Mouse (Mus musculus): Measurements from ENCODE around the gene Zbtb45. TPM values are rescaled to one million over a fixed set of nuclear protein-coding genes. Genes with fewer than 3 reads are reported as not detected.

Gene Zbtb45
- total RNA-seq (2022), result 10 to 100 TPM; 27.0 to 29.6 (median 29.3) TPM

DNA sequence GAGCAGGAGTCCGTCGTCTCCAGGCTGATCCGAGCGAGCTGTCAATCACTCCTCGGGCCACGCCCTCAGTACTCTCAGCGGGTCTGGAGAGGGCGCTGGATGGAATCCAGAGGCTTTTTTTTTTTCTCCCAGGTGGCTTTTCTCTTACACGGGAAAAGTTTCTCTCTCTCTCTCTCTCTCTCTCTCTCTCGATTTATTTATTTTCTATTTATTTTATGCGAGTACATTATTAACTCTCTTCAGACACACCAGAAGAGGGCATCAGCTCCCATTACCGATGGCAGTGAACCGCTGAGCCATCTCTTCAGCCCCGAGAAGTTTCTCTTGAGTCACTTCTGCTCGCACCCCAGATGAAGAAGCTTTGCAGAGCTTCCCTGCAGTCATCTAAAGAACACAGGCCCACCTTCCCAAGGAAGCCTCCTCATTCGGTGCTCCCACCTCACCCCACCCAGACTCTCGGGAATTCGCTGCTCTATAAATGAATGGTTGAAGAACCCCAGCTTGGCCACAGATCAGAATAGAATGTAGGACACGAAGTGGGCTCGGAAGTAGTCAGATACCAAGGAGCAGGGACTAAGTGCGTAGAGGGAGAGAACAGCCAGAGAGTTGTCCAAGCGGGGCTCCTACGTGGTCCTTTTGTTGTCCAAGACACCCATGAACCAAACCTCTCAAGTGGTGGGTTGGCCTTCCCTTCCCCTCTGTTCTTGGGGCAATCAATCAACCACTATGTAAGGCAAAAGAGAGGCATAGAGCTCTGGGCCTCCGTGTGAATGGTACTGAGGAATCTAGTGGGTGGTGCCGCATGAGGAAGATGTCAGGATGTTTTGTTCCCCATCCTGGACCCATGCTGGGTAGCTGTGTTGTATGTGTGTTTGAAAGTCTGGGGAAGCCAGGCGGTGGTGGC, at the start of gene Zbtb45:
Zbtb45 (minus strand) TSS at position 30 of the 904 bp plus-strand sequence.
- no peak for DNase-seq (ENCODE audit: low spot score in 2 of 2)

DNA sequence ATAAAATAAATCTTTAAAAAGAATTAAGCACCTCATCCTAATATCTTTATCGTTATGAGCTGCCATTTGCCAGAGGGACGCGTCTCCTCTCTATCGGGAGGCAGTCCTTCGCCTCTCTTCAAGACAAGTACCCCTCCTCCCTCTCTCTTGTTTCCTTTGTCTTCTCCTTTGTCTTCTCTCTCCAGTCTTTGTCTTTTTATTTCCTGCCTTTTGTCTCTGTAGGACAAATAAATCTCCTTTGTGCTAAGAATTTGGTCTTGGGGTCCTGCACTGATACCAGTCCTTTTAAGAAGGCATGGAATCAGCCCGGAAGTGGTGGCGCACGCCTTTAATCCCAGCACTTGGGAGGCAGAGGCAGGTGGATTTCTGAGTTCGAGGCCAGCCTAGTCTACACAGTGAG, 49.7 kb upstream of the Zbtb45 start:
- DNase-seq (ENCODE audit: low spot score in 2 of 2), result no peak

DNA sequence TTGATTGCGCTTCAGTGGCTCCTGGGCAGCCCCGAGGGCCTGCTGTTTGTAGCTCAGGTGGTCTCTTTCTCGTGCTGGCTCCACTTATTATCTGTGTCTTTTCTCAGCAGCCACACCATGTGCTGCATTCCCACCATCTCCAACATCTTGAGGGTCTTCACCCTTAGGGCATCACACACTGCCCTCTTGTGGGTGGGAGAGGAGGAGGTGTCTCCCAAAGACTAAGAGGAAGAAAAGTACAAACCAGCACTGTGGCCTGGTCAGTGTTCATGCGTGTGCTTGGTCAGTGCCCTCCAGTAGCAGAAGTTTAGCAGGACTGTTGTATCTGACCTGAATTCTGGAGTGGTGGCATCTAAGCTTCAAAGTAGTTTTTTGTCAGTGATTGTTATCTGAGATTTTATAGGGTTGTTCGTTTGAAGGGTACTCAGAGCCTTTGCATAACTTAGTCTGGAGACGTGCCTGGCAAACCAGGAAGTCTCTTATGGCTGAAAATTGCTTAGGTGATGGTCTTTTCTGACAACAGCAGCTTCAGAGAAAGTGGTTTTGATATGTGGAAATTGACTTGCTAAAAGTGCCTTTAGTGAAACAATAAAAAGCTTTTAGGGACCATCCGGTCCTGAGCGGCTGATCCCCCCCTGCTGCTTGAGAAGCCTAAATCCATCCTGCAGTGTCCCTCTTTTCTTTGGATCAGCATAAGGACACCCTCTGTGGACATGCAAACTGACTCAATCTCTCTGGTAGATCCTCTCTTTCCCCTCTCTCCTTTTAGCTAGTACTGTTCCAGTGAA, 47.3 kb upstream of the Zbtb45 start:
- no peak for DNase-seq (ENCODE audit: low spot score in 2 of 2)

DNA sequence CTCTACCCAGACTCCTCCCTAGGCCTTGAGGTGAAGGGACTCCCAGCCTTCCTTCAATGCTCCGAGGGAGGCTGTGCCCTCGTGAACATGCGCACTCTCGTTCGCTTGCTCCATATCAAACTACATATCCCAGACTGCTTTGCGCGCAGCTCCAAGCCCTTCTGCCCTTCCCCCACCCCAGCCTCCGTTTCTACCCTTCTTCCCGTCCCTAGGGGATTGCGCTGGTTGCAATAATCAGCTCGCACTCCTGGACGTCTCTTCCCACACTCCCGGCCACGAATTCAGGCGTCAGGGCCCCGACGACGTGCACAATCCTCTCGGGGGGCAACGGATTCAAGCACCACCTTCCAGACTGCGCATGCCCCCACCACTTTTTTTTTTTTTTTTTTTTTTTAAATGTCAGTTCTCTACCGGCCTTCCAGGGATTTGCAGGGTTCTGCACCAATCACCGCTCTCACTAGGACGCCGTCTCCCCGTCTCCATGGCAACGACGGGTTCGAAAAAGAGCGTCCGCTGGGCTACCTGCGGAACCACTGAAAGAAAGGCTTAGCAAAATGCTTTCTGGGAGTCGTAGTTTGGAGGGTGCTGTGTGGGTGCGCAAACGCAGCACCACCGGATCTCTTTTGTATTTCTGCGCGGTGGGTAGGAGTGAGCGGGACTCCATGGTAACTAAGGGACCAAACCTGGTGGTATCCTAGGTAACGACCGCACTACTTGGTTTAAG, 44.6 kb upstream of the Zbtb45 start, which contains the start of gene Mzf1:
Mzf1 (minus strand) TSS at position 478 of the 724 bp plus-strand sequence.
- DNase-seq (ENCODE audit: low spot score in 2 of 2), result peak; percentile 93 to 98

DNA sequence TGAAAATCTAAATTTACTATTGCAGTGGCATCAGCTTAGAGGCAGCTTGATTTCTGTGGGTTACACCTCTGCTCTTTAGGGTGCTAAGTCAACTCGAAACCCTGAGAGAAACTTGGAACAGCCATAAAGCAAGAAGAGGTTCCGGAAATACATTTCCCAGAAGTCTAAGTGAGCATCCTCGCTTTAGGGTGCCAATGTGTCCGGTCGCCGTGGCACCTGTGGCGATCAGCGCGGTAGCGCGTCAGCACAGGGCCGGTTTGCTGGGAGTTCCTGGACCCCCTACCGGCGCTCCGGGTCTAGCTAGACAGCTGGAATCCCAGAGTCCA, 44.1 kb upstream of the Zbtb45 start:
- DNase-seq (ENCODE audit: low spot score in 2 of 2), result no peak

DNA sequence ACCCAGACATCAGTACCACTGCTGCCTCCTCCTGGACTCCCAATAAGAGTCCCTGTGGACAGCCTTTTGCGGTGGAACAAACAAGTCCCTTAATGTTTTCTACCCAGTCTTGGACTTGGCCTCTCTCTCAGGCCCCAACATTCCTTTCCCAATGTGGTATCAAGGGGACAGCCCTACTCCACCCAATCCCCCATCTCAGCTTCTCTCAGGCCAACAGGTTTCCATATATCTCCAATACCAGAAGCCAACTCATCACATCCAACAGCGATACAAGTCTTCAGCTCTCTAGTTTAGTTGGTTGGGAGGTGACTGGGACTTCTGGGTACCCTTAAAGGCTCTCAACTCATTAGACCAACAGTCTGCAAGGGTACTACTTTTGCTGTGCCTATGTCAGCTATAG, 43.7 kb upstream of the Zbtb45 start:
- DNase-seq (ENCODE audit: low spot score in 2 of 2), result no peak

DNA sequence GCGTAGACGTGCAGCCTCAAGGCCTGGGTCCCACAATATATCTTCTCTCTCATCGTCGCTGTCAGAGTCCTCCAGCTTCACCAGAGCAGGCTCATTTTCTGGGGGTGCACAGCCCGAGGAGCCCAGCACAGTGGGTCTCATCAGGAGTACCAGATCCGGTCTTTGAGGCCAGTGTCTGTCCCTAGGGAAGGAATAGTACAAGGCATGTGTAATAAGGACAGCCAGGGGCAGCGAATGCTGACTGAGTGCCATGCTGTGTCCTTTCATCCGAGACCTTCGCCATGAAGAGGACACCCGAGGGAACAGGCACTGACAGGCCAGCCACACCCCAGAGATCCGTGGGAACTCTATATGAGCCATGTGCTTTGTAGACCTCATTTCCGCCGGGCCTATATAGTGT, 43.2 kb upstream of the Zbtb45 start:
- DNase-seq (ENCODE audit: low spot score in 2 of 2), result no peak

DNA sequence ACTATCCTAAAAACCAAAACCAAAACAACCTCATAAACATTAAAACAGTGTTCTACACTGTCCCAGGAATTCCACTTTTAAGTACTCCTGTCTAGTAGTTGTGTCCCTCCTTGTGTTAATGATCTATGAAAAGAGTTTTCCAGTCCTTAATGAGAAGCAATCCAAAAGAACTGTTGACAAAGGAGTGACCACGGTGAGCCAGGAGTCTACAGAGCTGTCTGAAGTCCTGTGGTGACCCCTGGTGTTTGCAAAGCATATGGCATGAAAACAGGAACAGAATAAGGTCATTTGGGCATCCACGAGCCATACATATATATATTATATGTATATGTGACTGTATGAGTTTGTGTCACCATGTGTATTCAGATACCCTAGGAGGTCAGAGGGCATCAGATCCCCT, 36.2 kb upstream of the Zbtb45 start:
- peak in 1 of 2 experiments; percentile 13 for DNase-seq (ENCODE audit: low spot score in 2 of 2)

DNA sequence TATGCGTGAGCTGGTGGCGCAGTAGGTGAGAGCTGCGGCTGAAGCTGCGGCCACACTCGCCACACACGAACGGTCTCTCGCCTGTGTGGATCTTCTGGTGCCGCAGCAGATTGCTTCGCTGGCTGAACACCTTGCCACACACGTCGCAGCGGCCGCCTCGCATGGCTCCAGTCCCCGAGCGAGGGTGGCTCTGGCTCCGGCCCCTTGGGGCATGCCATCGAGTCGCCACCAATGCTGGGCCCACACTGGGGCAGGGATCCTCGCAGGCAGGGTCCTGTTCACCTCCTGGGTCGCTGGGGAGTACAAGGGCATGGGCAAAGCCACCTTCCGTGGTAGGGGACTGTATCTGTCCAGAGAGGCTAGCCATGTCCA, 34.4 kb upstream of the Zbtb45 start:
- DNase-seq (ENCODE audit: low spot score in 2 of 2), result no peak

DNA sequence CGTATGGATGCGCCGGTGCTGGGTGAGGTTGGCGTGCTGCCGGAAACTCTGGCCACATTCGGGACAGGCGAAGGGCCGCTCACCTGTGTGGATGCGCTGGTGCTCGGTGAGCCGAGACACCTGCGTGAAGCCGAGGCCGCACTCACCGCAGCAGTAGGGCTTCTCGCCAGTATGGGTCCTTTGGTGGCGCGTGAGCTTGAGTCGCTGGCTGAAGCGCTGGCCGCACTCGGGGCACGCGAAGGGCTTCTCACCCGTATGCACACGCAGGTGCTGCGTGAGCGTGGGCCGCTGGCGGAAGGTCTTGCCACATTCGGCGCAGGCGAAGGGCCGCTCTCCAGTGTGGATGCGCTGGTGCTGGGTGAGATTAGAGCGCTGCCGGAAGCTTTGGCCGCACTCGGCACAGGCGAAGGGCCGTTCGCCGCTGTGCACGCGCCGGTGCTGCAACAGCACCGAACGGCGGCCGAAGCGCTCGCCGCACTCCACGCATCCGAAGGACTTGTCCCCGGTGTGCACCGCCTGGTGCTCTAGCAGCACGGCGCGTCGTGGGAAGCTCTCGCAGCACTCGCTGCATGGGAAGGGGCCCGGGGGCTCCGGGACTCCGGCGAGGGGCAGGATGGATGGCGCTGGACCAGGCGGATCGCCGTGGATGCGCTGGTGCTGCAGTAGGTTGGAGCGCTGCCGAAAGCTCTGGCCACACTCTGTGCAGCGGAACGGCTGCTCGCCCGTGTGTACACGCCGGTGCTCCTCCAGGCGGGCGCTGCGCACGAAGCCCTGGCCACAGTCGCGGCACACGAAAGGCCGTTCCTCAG, 33.8 kb upstream of the Zbtb45 start:
- no peak for DNase-seq (ENCODE audit: low spot score in 2 of 2)

DNA sequence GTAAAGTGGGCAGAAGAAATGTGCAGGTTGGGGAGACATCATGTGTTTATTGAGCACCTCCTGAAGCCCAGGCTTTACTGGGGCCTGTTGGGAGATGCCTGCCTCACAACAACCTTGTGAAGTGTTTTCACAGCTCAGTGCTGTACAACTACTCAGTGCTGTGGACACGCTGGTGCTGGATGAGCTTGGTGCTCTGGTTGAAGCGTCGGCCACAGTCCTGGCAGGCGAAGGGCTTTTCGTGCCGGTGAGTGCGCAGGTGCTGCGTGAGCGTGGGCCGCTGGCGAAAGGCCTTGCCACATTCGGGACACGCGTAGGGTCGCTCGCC, 33.2 kb upstream of the Zbtb45 start:
- DNase-seq (ENCODE audit: low spot score in 2 of 2), result no peak

DNA sequence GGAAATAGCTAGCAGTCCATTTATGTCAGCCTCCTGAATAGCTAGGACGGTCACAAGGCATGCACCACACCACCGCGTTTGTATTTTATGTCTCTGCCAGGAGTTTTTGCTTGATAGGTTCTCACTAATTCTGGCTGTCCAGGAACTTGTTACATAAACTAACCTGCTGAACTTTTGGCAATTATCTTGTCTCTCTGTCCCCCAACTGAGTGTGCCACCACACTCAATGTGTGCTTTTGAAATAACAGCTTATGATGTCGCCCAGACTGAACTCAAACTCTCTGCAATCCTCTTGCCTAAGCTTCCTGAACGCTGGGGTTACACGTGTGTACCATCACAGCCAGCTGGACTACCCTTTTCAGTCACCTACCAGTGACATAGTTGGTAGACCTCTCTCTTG, 32.7 kb upstream of the Zbtb45 start:
- no peak for DNase-seq (ENCODE audit: low spot score in 2 of 2)

DNA sequence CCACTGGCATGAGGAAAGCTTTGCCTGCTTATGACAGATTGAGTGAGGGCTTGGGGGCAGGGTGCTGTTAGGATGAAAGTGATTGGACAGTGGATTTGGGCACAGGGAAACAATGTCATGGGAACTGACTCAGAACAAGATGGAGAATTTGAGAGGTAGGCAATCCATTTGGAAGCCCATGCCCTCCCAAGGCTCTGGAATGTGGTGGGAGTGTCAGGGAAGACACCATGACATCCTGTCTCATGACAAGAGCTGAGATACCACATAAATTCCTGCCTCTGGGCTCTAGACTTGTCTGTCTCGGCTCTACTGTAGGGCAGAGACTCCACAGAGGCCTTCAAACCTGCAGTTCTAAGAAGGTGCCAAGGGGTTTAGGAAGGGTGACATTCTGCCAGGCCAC, 31.4 kb upstream of the Zbtb45 start:
- DNase-seq (ENCODE audit: low spot score in 2 of 2), result no peak

DNA sequence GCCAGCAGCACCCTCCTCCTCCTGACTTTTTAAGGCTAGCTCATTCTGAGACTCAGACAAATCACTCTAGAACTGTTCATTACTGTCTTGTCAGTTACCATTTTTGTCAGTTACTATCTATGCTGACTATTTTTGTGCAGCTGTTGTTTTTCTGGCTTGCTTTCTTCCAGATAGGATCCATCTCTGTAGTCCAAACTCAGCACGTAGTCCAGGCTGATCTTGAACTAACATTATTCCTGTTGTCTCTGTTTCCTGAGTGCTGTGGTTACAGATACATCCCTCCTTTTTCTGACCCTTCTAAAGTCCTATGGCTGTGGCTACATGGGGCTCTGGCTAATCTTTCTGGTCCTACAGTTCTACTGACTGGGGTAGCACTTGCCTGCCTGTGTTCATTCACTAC, 29.3 kb upstream of the Zbtb45 start:
- no peak for DNase-seq (ENCODE audit: low spot score in 2 of 2)

DNA sequence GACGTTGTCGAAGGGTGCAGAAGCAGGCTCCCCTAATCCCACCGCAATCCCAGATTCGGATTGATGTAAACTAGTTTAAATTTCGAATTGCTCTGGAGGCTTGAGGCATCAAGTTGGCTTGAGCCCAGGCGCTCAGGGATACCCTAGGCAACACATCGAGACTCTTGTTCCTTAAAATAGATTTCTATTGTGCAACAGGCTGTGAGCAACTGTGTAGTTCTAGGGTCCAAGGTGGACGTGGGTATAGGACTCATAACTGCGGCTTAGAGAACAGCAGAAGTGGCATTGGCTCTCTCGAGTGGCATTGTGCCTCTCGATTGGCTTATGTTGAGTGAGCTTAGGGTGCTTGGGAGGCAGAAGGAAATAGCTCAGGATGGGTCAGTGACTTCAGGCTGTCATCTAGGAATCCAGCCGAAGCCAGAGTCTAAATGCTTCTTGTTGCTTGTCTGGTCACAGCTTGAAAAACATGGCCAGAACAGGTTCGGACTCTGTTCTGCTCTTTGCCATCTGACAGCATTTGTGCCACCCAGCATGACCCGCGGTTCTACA, 28.9 kb upstream of the Zbtb45 start:
- DNase-seq (ENCODE audit: low spot score in 2 of 2), result no peak

DNA sequence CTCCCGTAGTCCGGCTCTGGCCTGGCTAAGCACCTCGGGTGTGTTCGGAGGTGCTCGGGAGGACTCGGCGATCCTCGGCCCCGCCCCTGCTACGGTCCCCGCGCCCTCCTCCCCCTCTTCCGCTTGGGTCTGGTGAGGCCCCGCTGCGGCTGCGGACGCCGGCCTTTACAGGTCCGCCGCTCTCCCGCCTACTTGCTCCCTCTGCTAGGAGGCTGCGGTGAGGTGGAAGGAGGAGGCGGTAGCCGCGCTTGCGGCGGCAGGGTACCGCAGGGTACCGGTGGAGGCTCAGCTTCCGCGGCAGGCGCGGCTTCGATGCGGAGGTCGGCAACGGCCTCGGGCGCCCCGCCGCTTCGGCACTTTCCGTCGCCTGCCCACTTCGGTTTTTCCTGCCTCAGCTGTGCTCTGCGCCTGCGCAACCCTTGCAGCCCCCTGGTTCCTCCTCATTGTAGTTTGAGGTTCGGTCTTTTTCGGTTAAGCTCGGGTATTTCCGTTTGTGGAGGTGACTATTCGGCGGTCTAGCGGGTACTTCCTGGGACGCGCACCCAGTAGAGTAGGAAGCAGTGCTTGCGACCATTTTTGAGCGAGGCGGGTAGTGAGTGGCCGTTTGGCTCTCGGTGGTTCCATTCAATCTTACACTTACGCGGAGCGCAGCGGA, 28.2 kb upstream of the Zbtb45 start, which contains the start of gene Ube2m:
Ube2m (minus strand) TSS at position 375 of the 655 bp plus-strand sequence.
- DNase-seq (ENCODE audit: low spot score in 2 of 2), result peak; percentile 98 to 99

DNA sequence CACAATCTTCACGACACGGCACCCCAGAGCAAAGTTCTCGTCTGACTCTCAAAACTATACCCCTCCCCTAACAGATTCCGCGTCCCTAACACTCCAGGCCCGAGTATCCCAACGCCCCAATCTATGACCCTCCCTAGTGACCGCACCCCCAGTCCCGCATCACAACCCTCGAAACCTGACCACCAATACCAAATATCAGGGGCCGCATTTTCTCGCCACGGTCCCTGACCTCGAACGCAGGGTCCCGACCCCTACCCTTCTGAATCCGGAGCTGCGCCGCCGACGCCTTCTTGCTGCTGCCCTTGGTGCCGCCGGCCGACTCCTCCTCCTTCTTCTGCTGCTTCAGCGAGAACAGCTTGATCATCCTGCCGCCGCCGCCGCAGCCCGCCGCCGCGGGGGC, 27.5 kb upstream of the Zbtb45 start:
- peak in 1 of 2 experiments; percentile 54 for DNase-seq (ENCODE audit: low spot score in 2 of 2)

DNA sequence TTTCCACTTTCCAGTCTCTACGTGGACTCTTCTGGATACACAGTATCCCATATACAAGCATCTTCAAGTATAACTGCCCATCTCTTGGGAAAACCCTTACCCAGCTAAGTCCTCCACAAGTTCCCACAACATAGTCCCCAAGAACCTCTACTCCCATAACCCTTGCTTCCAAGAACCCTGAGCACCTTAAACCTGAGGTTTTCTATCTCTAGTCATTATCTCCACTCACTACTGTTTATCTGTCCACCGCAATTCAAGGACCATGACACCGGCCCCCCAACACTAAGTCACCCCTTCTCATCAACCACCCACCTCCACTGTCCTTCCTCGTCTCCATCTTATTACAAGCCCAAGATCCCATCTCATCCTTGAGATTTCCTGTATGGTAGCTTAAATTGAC, 27.0 kb upstream of the Zbtb45 start:
- no peak for DNase-seq (ENCODE audit: low spot score in 2 of 2)

DNA sequence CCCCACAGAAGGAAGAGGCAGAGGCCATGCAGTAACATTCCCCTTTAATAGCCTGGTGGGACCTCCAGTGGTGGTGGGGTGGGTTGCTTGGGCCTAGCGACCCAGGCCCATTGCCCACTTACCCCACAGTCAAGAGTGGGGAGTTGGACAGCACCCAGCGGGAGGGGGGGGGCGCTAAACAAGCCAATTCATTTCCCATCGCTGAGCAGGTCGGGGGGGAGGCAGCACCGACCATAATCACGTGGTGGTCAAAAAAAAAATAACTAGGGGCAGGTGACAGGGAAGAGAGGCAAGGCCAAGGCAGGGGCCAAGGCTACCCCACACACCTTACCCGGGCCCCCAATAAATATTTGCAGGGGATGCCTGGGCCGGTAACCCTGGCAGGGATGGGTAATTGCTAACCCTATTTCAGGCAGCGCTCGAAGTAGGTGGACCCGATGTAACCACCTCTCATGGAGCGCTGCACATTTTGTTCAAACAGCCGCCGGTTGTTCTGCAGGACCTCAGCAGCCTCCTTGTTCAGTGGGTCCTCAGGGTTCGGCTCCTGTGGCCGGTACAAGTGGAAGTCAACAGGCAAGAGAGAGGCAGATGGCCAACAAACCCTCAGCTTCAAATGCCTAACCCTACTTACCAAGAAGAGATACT, 25.5 kb upstream of the Zbtb45 start:
- DNase-seq (ENCODE audit: low spot score in 2 of 2), result no peak
